Mouse (Mus musculus) stomach, postnatal 0 days (tissue): ENCODE data around the gene Phf12.

Source experiments
- CTCF ChIP-seq: IDR thresholded peaks from 2 replicates; pipeline ENCODE4 v1.5.1; 2016; ENCODE audit warnings: antibody characterized with exemption, low read depth, mild to moderate bottlenecking, moderate library complexity
- EP300 ChIP-seq: optimal IDR thresholded peaks from 2 replicates; pipeline ENCODE3; 2016; ENCODE audit warnings: antibody characterized with exemption

GRCm38 (mm10) chr11:78059833-78060757, 77.5 kb downstream of the Phf12 start:
- TF ChIP-seq CTCF = peak; percentile 93
- TF ChIP-seq EP300 = no peak
